Mouse (Mus musculus) E14TG2a.4 (cell line): Measurements from ENCODE around the gene Plscr4.

Experiments used
- CTCF ChIP-seq: conservative IDR thresholded peaks from 2 replicates; pipeline ENCODE4 v1.5.1; 2014; ENCODE audit warnings: low read length
- NANOG ChIP-seq: IDR thresholded peaks from 2 replicates; pipeline ENCODE4 v1.6.1; 2014; ENCODE audit warnings: borderline replicate concordance, low read length, mixed read lengths
- POU5F1 ChIP-seq: IDR thresholded peaks from 2 replicates; pipeline ENCODE4 v1.6.1; 2014; ENCODE audit warnings: low read length, borderline replicate concordance

- TF ChIP-seq CTCF (no peak), POU5F1 (no peak), NANOG (no peak)
Measured at GRCm38 (mm10) chr9:92410225-92410624, 46.9 kb upstream of the Plscr4 start.
